Mouse (Mus musculus) liver, adult 2 months (tissue): Measurements from ENCODE around the gene Mgat4e. TPM values are rescaled to one million over a fixed set of nuclear protein-coding genes. Genes with fewer than 3 reads are reported as not detected.

Experiments
- DNase-seq: peaks from one replicate; pipeline ENCODE4 v3.0.0-alpha.2; 2011; ENCODE audit warnings: low read depth, low spot score; ENCODE audit errors: extremely low read depth
- H3K27ac ChIP-seq: fragments of 200-500 bp; replicated peaks from 2 replicates; pipeline ENCODE4 v1.5.1; 2012; ENCODE audit warnings: low read depth, mild to moderate bottlenecking, control low read depth, inconsistent platforms, low read length; ENCODE audit not compliant: insufficient read depth
- H3K27me3 ChIP-seq: fragments of 200-500 bp; 2 replicates; pipeline ENCODE4 v1.6.1; 2012; ENCODE audit warnings: mild to moderate bottlenecking, moderate library complexity, low read length, inconsistent platforms; ENCODE audit not compliant: control insufficient read depth, insufficient read depth
- H3K36me3 ChIP-seq: fragments of 200-500 bp; 2 replicates; pipeline ENCODE4 v1.6.1; 2012; ENCODE audit warnings: low read length, inconsistent platforms; ENCODE audit not compliant: control insufficient read depth, insufficient read depth
- H3K4me1 ChIP-seq: fragments of 200-500 bp; 2 replicates; pipeline ENCODE4 v1.6.1; 2011; ENCODE audit warnings: low read length; ENCODE audit not compliant: control insufficient read depth, insufficient read depth
- H3K4me3 ChIP-seq: fragments of 200-500 bp; 2 replicates; pipeline ENCODE4 v1.5.1; 2011; ENCODE audit warnings: low read depth, mild to moderate bottlenecking, control low read depth, low read length, moderate library complexity; ENCODE audit not compliant: insufficient read depth
- H3K79me2 ChIP-seq: fragments of 200-500 bp; 2 replicates; pipeline ENCODE4 v1.6.1; 2012; ENCODE audit warnings: inconsistent platforms, mild to moderate bottlenecking, low read length, moderate library complexity; ENCODE audit not compliant: control insufficient read depth, insufficient read depth
- H3K9ac ChIP-seq: fragments of 200-500 bp; 2 replicates; pipeline ENCODE4 v1.6.1; 2012; ENCODE audit warnings: low read depth, mild to moderate bottlenecking, control low read depth, inconsistent platforms, low read length
- CTCF ChIP-seq: fragments of 200-500 bp; IDR thresholded peaks from 2 replicates; pipeline ENCODE4 v1.5.1; 2011; ENCODE audit warnings: low read depth, low read length, control low read depth
- POLR2A ChIP-seq: fragments of 200-500 bp; IDR thresholded peaks from 2 replicates; pipeline ENCODE4 v1.6.1; 2011; ENCODE audit warnings: low read length, control low read depth; ENCODE audit not compliant: insufficient read depth; ENCODE audit errors: extremely low read depth
- WGBS: fragments of 180-500 bp; shearing (Covaris S2); methylation state at CpG from one replicate; pipeline ENCODE4 v1.1.7; 2018; 5-methylcytosine and 5-hydroxymethylcytosine counted together
- polyA plus RNA-seq: library from polyadenylated mRNA; depleted of rRNA; stranded (reverse); fragments of >200 nt; gene quantifications from 2 replicates; pipeline ENCODE4 v1.2.3, GENCODE M21; 2012
- total RNA-seq: library from RNA; depleted of rRNA; stranded (reverse); fragments of >200 nt; gene quantifications from 2 replicates; pipeline ENCODE4 v1.2.3, GENCODE M21; 2014

Gene Mgat4e
- total and polyA plus RNA-seq, 2 experiments = not detected

GRCm38 (mm10) chr1:134559976-134560375 lies 10.5 kb upstream of the Mgat4e start, which contains the start of gene Kdm5b:
Kdm5b (plus strand) TSS chr1:134560171.
- peak; percentile 72 for DNase-seq
- WGBS = under 1% methylated on average over 34 of the region's 34 CpGs
- peaks cover 8% of the 10 kb centered on the region; the same call in 1 of the 2 replicates for H3K4me1 ChIP-seq
- H3K27ac ChIP-seq = peak within 1 kb of the TSS; percentile 69
- no peak for TF ChIP-seq CTCF
- TF ChIP-seq POLR2A = peak; percentile 88
- H3K36me3 ChIP-seq = no peaks in the 10 kb centered on the region
- H3K27me3 ChIP-seq = no peaks in the 10 kb centered on the region
- H3K4me3 ChIP-seq = peak within 1 kb of the TSS; percentile 68
- H3K9ac ChIP-seq = peak within 1 kb of the TSS; percentile 84
- H3K79me2 ChIP-seq = peaks cover 27% of the 10 kb centered on the region

DNA sequence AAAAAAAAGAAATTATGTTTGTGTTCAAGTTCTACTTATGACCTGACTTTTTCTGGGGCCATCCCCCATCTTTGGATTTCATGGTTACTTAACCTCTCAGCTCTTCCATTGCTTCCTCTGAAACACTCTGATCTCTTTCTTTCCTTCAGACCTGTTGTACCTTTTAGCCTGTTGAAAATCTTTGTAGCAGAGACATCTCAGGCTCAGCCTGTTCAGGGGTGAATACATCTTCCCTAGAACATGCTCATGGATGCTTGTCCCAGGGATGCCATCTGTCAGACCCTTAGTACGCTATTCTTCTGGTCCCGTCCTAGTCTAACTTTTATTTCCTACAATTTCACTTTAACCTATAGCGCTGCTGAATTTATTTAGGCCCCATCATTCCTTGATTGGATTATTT lies 9.7 kb upstream of the Mgat4e start:
- 93% methylated on average over 3 of the region's 3 CpGs for WGBS
- DNase-seq = no peak
- H3K27me3 ChIP-seq = no peaks in the 10 kb centered on the region
- no peaks in the 10 kb centered on the region for H3K36me3 ChIP-seq
- no peak overlapping the region for H3K4me3 ChIP-seq
- peaks cover 22% of the 10 kb centered on the region for H3K79me2 ChIP-seq
- no peak overlapping the region for H3K9ac ChIP-seq
- TF ChIP-seq POLR2A (no peak), CTCF (no peak)
- peaks cover 8% of the 10 kb centered on the region; the same call in 1 of the 2 replicates for H3K4me1 ChIP-seq
- H3K27ac ChIP-seq = no peak overlapping the region

DNA sequence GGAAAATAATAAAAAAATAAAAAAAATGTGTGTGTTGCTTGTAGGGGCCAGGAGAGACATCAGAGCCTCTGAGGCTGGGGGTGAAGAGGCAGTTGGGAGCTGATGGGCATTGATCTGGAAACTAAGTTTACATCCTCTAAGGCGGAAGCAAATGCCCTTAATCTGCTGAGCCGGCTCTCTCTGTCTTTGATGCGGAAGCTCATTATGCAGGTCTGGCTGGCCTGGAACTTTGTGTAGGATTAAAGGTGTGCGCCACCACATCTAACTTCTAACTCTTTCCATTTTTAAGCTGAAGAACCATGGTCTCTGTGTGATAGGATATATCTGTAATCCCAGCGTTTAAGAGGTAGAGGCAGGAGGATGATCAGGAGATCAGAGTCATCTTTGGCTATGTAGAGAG lies 9.0 kb upstream of the Mgat4e start:
- DNase-seq = no peak
- no peak overlapping the region for H3K27ac ChIP-seq
- no peak for TF ChIP-seq POLR2A
- TF ChIP-seq CTCF = no peak
- no peaks in the 10 kb centered on the region for H3K36me3 ChIP-seq
- H3K79me2 ChIP-seq = peaks cover 17% of the 10 kb centered on the region
- no peak overlapping the region for H3K4me3 ChIP-seq
- no peaks in the 10 kb centered on the region for H3K27me3 ChIP-seq
- H3K9ac ChIP-seq = no peak overlapping the region
- WGBS = 84% methylated on average over 5 of the region's 5 CpGs
- peaks cover 8% of the 10 kb centered on the region; the same call in 1 of the 2 replicates for H3K4me1 ChIP-seq

- Histone ChIP-seq H3K79me2 (peaks cover 12% of the 10 kb centered on the region), H3K4me1 (peaks cover 3% of the 10 kb centered on the region; the same call in 1 of the 2 replicates), H3K4me3 (peak overlapping the region; percentile 95), H3K27me3 (no peaks in the 10 kb centered on the region), H3K27ac (peak overlapping the region; percentile 54; the same call in 1 of the 2 replicates), H3K9ac (peak overlapping the region; percentile 77), H3K36me3 (no peaks in the 10 kb centered on the region)
- under 1% methylated on average over 35 of the region's 35 CpGs for WGBS
- DNase-seq = peak; percentile 80
- TF ChIP-seq POLR2A (peak; percentile 89), CTCF (no peak)
Observed at GRCm38 (mm10) chr1:134556671-134557218, 7.3 kb upstream of the Mgat4e start.

DNA sequence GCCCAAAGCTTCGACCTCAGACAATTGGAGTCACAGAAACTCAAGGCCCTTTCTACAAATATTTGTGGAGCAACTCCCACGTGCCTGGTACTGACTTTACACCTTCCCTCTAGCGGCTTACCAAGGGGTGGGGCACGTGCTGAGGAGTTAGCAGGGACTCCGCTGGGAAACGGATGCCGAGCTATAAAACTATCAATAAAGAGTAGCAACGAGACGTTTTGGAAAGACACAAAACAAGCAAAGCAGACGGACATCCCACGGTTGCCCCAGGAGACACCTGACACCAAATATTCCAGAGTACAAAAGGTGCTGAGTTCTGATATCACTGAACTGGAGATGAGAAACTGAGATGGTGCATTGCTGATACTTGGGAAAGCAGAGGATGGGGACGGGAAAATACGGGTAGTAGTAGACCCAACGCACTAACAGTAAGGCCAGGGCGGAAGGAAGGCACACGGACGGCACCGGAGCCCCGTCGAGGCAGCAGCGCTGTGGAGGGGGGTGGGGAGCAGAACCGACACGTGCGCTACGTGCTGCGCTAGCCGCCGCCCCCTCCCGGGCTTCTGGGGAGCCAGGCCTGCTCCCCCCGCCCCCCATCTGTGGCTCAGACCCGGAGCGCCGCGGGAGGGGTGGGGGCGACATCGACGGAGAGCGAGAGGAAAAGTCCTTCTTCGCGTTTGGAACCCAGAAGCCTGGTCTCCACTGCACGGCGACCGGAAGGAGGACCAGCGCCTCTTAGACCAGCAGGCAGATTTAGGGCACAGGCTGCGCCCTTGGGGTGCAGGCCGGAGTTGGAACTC lies 6.6 kb upstream of the Mgat4e start:
- H3K4me3 ChIP-seq = peak overlapping the region; percentile 95
- peaks cover 9% of the 10 kb centered on the region for H3K79me2 ChIP-seq
- H3K36me3 ChIP-seq = no peaks in the 10 kb centered on the region
- TF ChIP-seq POLR2A (no peak), CTCF (no peak)
- no peaks in the 10 kb centered on the region for H3K27me3 ChIP-seq
- H3K4me1 ChIP-seq = peaks cover 3% of the 10 kb centered on the region; the same call in 1 of the 2 replicates
- DNase-seq = no peak
- peak overlapping the region; percentile 54; the same call in 1 of the 2 replicates for H3K27ac ChIP-seq
- 3% methylated on average over 44 of the region's 46 CpGs for WGBS
- H3K9ac ChIP-seq = peak overlapping the region; percentile 77
